10 mouse cellular contexts compared by ENCODE assay signal in genomic region chr15:31921485-31921884, GRCm38 (mm10).
A peak's percentile ranks its signal among the peaks of the same experiment; 100 is the strongest.
DNase-seq lines count a peak whose midpoint lies in the region.
"Had no signal": no experiment of that assay in that cellular context is flagged by ENCODE, and none has a peak within 500 bp of the region (broad histone marks: within the 10 kb centered on the region; RNA-seq: fewer than 3 reads in every experiment).

No protein-coding gene starts in this region.

- DNase-seq in left cerebral cortex, postnatal 4 days, result peak; percentile 5
- DNase-seq in left cerebral cortex, postnatal 10 days (ENCODE audit: extremely low spot score in 1 of 2, low spot score in 2 of 2), result no peak
- DNase-seq in cerebellum, adult 11 months, result peak; percentile 50
- peak; percentile 37 for DNase-seq in cerebellum, adult 8-10 months
- DNase-seq in layer of hippocampus, postnatal 36 days, result peak; percentile 3 to 5
- no peak for DNase-seq in urinary bladder, postnatal 14 days (ENCODE audit: low spot score)
- no peak for DNase-seq in urinary bladder, adult 18-20 months (ENCODE audit: low spot score in 2 of 2)
- DNase-seq: adrenal gland, adult 2 months; gastrocnemius, postnatal 14 days; kidney, adult 11 months had no signal

- intact Hi-C loops in left cerebral cortex, postnatal 4 days (cut with DNase I), result no loop called here
- intact Hi-C loops in left cerebral cortex, postnatal 10 days (cut with DNase I), result no loop called here

Comparison
In these comparisons a context has a peak if more than half of its experiments do, and no peak if none do; other contexts are left out.
1. DNase-seq: peak in left cerebral cortex, postnatal 4 days (single experiment), cerebellum, adult 11 months (single experiment), cerebellum, adult 8-10 months (single experiment) and layer of hippocampus, postnatal 36 days (2 of 2); none in left cerebral cortex, postnatal 10 days (0 of 2), urinary bladder, postnatal 14 days (single experiment) and urinary bladder, adult 18-20 months (0 of 2).